Mouse (Mus musculus) midbrain, embryonic 15.5 days (tissue): ENCODE results near the gene Kiss1r. TPM values are rescaled to one million over a fixed set of nuclear protein-coding genes. Genes with fewer than 3 reads are reported as not detected.

Experiments
- ATAC-seq: fragments of 200-750 bp; cut with Nextera tagmentation; replicated peaks from 2 replicates; pipeline ENCODE4 v1.8.0; 2017; ENCODE audit warnings: moderate TSS enrichment
- H3K27ac ChIP-seq: fragments of 300-500 bp; sonication (generic); 2 replicates; pipeline ENCODE4 v1.5.1; 2015; ENCODE audit warnings: mild to moderate bottlenecking, inconsistent platforms
- H3K27me3 ChIP-seq: fragments of 300-500 bp; sonication (generic); replicated peaks from 2 replicates; pipeline ENCODE4 v1.6.1; 2015; ENCODE audit warnings: inconsistent platforms
- H3K36me3 ChIP-seq: fragments of 300-500 bp; sonication (generic); replicated peaks from 2 replicates; pipeline ENCODE4 v1.6.1; 2015; ENCODE audit warnings: inconsistent platforms
- H3K4me1 ChIP-seq: fragments of 300-500 bp; sonication (generic); 2 replicates; pipeline ENCODE4 v1.6.1; 2015; ENCODE audit warnings: inconsistent platforms
- H3K4me2 ChIP-seq: fragments of 300-500 bp; sonication (generic); 2 replicates; pipeline ENCODE4 v1.6.1; 2015; ENCODE audit warnings: inconsistent platforms, mild to moderate bottlenecking, moderate library complexity
- H3K4me3 ChIP-seq: fragments of 300-500 bp; sonication (generic); 2 replicates; pipeline ENCODE4 v1.5.1; 2015; ENCODE audit warnings: mild to moderate bottlenecking, inconsistent platforms
- H3K9ac ChIP-seq: fragments of 300-500 bp; sonication (generic); 2 replicates; pipeline ENCODE4 v1.6.1; 2015; ENCODE audit warnings: mild to moderate bottlenecking, inconsistent platforms
- H3K9me3 ChIP-seq: fragments of 300-500 bp; sonication (generic); 2 replicates; pipeline ENCODE4 v1.6.1; 2016; ENCODE audit warnings: inconsistent platforms
- WGBS: fragments of 180-500 bp; shearing (Covaris S2); methylation state at CpG from one replicate; pipeline ENCODE4 v1.1.7; 2015; ENCODE audit warnings: mixed read lengths; 5-methylcytosine and 5-hydroxymethylcytosine counted together
- polyA plus RNA-seq: library from polyadenylated mRNA; unstranded; fragments of >200 nt; fragmentation: Nextera tagmentation; extraction: Ambion mirVana; gene quantifications from 2 replicates; pipeline ENCODE4 v1.2.1, GENCODE M21; 2015

Kiss1r gene
- 3.1 and 3.3 TPM in 2 replicates for polyA plus RNA-seq

DNA sequence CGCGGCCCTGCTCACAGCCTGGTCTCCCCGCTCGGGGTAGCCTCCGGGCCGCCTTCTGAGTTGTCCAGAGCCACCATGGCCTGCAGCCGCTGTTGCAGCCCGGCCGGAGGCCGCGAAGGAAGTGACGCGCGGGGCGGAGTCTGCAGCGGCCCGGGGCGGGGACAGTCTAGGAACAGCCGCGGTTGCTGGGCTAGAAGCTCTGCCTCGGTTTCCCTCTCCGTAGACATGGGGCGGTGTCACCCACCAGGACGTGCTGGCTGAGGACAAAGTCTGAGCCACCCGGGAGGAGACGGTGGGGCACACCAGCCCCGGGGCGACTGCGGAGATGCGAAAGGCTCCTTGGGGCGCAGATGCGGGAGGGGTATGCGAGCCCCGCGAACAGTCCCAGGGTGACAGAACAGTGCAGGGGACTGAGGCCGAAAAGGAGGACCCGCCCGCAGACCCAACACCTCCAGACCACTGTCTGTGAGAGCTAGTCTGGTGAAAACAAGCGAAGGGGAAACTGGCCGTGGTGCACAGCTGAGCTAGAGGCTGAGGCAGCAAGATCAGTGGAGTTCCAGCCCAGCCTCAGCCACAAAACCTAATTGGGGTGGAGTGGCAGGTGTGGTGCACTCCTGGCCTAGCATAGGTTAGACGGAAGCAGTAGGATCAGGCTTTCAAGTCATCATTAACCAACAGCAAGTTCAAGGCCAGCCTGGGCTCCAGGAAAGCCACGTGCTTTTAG, at the start of gene Kiss1r:
Gene Kiss1r, plus strand, starts transcription at position 164 of the 724 bp plus-strand sequence.
- peak within 1 kb of the TSS; percentile 79 for H3K27ac ChIP-seq
- H3K36me3 ChIP-seq, result no peaks in the 10 kb centered on the region
- H3K9ac ChIP-seq, result peak within 1 kb of the TSS; percentile 99
- peaks cover 45% of the 10 kb centered on the region for H3K27me3 ChIP-seq
- H3K4me3 ChIP-seq, result peak within 1 kb of the TSS; percentile 86
- peaks cover 55% of the 10 kb centered on the region for H3K4me1 ChIP-seq
- ATAC-seq, result peak; percentile 87
- peak within 1 kb of the TSS; percentile 77 for H3K4me2 ChIP-seq
- H3K9me3 ChIP-seq, result no peaks in the 10 kb centered on the region
- WGBS, result 2% methylated on average over 42 of the region's 42 CpGs

DNA sequence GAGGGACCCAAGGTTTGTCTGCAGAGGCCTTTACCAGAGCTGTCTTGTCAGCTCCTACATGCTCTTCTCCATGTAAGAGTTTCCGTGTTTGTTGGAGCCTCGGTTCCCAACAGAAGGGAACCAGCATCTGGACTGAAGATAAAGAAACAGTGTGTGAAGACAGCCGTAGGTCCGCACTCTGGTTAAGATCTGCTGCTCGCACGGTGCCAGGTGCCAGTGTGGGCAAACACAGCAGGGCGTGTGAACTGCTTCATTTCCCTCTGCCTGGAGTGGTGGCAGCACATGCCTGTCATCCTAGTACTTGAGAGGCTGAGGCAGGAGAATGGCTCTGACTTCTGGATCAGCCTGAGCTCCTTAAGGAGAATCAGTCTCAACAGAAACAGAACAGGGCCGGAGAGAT, 44.9 kb upstream of the Kiss1r start:
- Histone ChIP-seq H3K36me3 (no peaks in the 10 kb centered on the region; the same call in 1 of the 2 replicates), H3K4me1 (peaks cover 54% of the 10 kb centered on the region), H3K27me3 (no peaks in the 10 kb centered on the region), H3K9me3 (no peaks in the 10 kb centered on the region), H3K9ac (no peak overlapping the region), H3K27ac (peak overlapping the region; percentile 2; the same call in 1 of the 2 replicates), H3K4me3 (peak overlapping the region; percentile 73), H3K4me2 (peak overlapping the region; percentile 83)
- ATAC-seq, result no peak
- WGBS, result 89% methylated on average over 8 of the region's 8 CpGs

DNA sequence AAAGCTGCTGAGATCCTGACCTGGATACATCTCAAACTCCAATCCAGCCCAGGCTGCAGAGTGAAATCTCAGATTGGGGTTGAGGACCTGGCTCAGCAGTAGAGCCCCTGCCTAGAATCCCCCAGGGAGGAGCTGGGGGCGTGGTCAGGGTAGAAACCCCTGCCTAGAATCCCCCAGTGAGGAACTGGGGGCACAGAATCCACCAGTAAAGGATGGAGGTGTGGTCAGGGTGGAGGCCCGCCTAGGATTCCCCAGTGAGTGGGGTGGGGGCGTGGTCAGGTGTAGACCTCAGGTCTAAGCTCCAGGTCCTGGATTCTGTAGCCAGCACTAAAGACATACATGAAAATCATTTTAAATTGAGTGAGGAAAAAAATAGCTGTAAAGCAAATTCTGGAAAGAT, 43.9 kb upstream of the Kiss1r start:
- H3K27me3 ChIP-seq, result no peaks in the 10 kb centered on the region
- peak overlapping the region; percentile 83 for H3K4me2 ChIP-seq
- H3K27ac ChIP-seq, result peak overlapping the region; percentile 95
- ATAC-seq, result 0 out of 2 replicates have a peak, but pooled peaks have one; percentile 13
- WGBS, result 38% methylated on average over 3 of the region's 3 CpGs
- H3K36me3 ChIP-seq, result no peaks in the 10 kb centered on the region
- H3K4me1 ChIP-seq, result peaks cover 48% of the 10 kb centered on the region
- peak overlapping the region; percentile 73 for H3K4me3 ChIP-seq
- H3K9me3 ChIP-seq, result no peaks in the 10 kb centered on the region
- H3K9ac ChIP-seq, result peak overlapping the region; percentile 82

DNA sequence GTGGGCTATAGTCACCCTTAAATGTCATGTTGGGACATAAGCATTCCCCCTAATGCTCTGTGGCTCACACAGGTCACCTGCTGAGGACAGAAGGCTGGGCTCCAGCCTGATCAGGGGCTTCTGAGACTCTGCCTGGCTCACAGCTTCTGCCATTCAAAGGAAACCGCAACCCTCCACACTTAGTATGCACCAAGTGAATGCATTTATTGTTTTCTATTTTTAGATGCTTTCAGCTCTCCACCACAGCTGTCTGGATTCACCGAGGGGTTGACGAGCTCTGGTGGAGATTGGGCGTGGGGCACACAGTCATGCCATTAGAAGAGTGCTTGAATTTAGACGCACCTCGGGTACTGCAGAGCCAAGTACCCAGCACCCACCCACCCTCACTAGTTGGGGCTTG, 43.5 kb upstream of the Kiss1r start:
- Histone ChIP-seq H3K9me3 (no peaks in the 10 kb centered on the region), H3K4me1 (peaks cover 48% of the 10 kb centered on the region), H3K4me2 (peak overlapping the region; percentile 83), H3K27ac (peak overlapping the region; percentile 95), H3K9ac (peak overlapping the region; percentile 82), H3K4me3 (peak overlapping the region; percentile 73), H3K27me3 (no peaks in the 10 kb centered on the region), H3K36me3 (no peaks in the 10 kb centered on the region)
- 6% methylated on average over 6 of the region's 6 CpGs for WGBS
- ATAC-seq, result peak; percentile 10; the same call in 1 of the 2 replicates

DNA sequence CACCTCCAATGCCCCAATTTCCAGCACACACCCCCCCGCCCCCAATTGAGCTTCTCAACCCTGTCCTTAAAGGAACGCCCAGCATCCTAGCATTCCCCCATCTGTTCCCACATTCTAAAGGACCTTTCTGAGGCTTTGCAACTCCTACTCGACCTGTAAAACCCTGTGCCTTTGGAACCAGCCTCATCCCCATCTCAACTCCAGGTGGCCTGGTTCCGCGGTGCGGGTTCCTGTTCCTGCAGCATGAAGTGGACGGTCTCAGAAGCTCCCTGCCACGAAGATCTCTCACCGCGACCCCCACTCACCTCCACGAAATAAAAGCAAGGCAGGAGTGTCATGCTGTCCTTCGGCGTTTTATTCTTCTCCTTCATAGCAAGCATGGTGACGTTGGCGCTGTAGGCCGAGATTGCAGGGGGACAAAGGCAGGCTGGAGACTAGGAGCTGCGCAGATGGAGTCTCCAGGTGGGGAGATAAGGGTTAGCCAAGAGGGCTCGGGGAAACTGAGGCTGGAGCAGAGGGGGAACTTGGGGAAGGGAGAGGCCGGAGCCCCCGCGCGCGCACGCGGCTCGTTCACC, 43.0 kb upstream of the Kiss1r start:
- Histone ChIP-seq H3K4me3 (peak overlapping the region; percentile 73), H3K27ac (peak overlapping the region; percentile 95), H3K4me1 (peaks cover 45% of the 10 kb centered on the region), H3K9ac (peak overlapping the region; percentile 82), H3K27me3 (no peaks in the 10 kb centered on the region), H3K36me3 (no peaks in the 10 kb centered on the region), H3K4me2 (peak overlapping the region; percentile 83), H3K9me3 (no peaks in the 10 kb centered on the region)
- peak; percentile 46 for ATAC-seq
- WGBS, result 1% methylated on average over 26 of the region's 26 CpGs

DNA sequence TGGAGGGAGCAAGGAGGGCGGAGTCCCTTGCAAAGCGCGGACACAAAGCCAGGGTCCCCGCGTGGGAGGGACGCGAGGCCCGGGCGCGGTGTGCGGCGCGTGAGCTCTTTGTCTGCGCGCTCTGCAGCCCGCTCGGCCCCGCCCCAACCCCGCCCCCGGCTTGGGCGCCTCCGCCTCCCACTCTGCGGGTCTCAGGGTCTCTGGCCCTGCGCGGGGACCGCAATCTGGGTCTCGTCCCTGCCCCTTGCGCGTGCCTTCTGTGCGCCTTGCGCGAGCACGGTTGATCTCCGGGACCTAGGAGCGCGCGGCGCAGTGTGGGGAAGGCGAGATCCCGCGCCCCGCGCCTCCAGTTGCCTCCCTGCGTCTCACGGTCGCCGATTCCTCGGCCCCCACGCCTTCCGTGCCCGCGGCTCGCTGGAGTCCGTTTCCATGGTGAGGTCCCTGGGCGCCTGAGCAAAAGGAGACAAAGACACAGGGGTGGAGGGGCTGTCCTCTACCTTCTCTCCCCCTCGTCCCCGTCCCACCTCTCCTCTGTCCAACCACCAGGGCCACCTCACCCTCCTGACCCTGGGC, 42.4 kb upstream of the Kiss1r start, which contains the start of the genes Prtn3 and Plppr3:
Gene Prtn3, plus strand, starts transcription at position 187 of the 573 bp plus-strand sequence.
Gene Plppr3, minus strand, starts transcription at position 345 of the 573 bp plus-strand sequence.
- Histone ChIP-seq H3K4me3 (peak within 1 kb of the TSS; percentile 73), H3K9me3 (no peaks in the 10 kb centered on the region), H3K4me2 (peak within 1 kb of the TSS; percentile 83), H3K36me3 (no peaks in the 10 kb centered on the region), H3K9ac (peak within 1 kb of the TSS; percentile 82), H3K27me3 (no peaks in the 10 kb centered on the region), H3K4me1 (peaks cover 39% of the 10 kb centered on the region), H3K27ac (peak within 1 kb of the TSS; percentile 95)
- peak; percentile 91 for ATAC-seq
- under 1% methylated on average over 48 of the region's 57 CpGs for WGBS

DNA sequence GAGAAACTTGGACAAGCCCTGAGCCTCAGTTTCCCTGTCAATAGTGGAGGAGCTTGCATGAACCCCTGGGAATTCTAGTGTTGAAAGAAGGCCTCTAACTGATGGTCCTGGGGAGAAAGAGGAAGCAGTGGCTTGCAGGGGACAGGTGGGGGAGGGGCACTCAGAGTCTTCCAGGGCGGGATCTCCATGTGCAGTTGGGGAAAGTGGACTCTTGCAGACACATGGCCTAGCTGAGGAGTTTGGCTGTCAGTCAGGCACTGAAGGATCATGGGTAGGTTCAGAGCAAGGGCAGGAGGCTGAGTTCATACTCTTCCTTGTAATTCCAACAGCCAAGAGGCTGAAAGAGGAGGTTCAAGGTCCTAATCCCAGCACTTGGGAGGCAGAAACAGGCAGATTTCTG, 39.6 kb upstream of the Kiss1r start:
- Histone ChIP-seq H3K27me3 (peaks cover 6% of the 10 kb centered on the region), H3K4me2 (no peak overlapping the region), H3K4me3 (no peak overlapping the region), H3K4me1 (peaks cover 23% of the 10 kb centered on the region), H3K27ac (no peak overlapping the region), H3K9me3 (no peaks in the 10 kb centered on the region), H3K9ac (no peak overlapping the region), H3K36me3 (no peaks in the 10 kb centered on the region)
- ATAC-seq, result no peak
- WGBS, result 94% methylated on average over 1 of the region's 1 CpGs

DNA sequence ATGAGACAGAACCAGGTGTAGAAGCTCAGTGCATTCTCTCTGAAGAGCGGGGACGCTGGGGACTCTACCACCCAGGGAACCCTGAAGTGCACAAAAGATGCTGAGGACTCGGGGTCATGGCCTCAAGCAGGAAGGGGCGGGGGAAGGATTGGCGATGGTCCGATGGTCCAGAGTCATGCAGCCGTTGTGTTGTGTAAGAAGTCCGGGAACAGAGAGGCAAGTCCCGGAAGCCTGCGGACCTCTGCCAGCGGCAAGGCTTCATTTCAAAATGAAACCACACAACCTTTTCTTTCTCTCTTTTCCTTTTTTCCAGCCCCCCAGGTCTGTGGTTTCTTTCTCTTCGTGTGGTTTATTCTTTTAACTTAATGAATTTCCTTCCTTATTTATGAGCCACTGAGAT, 39.0 kb upstream of the Kiss1r start:
- WGBS, result 31% methylated on average over 12 of the region's 12 CpGs
- Histone ChIP-seq H3K9ac (no peak overlapping the region), H3K9me3 (no peaks in the 10 kb centered on the region), H3K4me3 (no peak overlapping the region), H3K36me3 (no peaks in the 10 kb centered on the region), H3K4me1 (peaks cover 22% of the 10 kb centered on the region), H3K27me3 (peaks cover 10% of the 10 kb centered on the region), H3K27ac (no peak overlapping the region), H3K4me2 (no peak overlapping the region)
- ATAC-seq, result no peak

DNA sequence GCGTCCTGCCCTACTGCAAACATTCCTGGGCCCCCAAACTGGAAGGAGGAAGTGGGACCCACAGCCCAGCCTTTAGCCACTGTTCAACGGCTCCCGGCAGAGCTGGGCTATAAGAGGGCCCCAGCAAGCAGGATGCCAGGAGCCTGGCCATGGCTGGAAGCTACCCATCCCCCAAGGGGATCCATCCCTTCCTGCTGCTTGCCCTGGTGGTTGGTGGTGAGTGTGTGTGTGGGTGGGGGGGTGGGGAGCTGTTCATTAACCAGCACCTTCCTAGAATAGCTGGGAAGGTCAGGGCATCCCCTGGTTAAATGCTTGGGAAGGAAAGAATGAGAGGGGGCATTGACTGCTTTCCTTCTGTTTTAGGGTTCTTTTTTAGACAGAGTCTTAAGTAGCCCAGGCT, 37.2 kb upstream of the Kiss1r start:
- Histone ChIP-seq H3K4me3 (no peak overlapping the region), H3K27me3 (peaks cover 17% of the 10 kb centered on the region), H3K4me1 (peaks cover 20% of the 10 kb centered on the region), H3K27ac (no peak overlapping the region), H3K9ac (no peak overlapping the region), H3K36me3 (no peaks in the 10 kb centered on the region), H3K4me2 (no peak overlapping the region), H3K9me3 (no peaks in the 10 kb centered on the region)
- no peak for ATAC-seq
- WGBS, result 60% methylated on average over 3 of the region's 3 CpGs

DNA sequence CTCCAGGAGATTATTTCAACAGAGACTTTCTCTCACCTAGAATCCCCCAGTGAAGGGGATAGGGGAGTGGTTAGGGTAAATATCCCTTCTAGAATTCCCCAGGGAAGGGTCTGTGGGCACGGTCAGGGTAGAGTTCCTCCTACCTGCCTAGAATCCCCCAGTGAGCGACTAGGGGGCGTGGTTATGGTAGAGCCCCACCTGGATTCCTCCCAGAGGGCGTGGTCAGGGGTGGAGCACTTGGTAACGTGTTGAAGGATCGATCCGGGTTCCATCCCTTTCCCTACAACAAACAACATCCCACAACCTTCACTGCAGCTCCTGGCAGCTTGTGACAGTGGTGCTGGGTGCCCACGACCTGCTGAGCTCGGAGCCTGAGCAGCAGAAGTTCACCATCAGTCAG, 36.0 kb upstream of the Kiss1r start:
- H3K4me1 ChIP-seq, result peaks cover 9% of the 10 kb centered on the region
- no peak for ATAC-seq
- no peak overlapping the region for H3K9ac ChIP-seq
- 22% methylated on average over 9 of the region's 9 CpGs for WGBS
- H3K36me3 ChIP-seq, result no peaks in the 10 kb centered on the region
- no peaks in the 10 kb centered on the region for H3K9me3 ChIP-seq
- H3K27ac ChIP-seq, result no peak overlapping the region
- H3K4me2 ChIP-seq, result no peak overlapping the region
- H3K4me3 ChIP-seq, result no peak overlapping the region
- peaks cover 17% of the 10 kb centered on the region for H3K27me3 ChIP-seq

DNA sequence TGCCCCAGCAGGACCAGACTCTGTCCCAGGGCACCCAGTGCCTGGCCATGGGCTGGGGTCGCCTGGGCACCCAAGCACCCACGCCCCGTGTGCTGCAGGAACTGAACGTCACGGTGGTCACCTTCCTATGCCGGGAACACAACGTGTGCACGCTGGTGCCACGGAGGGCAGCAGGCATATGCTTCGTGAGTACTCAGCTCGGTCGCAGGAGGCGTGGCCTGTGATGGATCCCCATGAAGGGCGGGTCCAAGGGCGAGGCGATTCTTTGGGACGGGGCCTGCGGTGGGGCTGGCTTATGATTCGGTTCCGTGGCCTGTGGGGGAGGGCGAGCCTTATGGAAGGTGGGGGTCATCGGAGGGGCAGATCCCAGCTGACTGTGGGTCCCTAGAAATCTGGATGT, 34.8 kb upstream of the Kiss1r start:
- no peak overlapping the region for H3K4me3 ChIP-seq
- H3K9ac ChIP-seq, result no peak overlapping the region
- WGBS, result 8% methylated on average over 21 of the region's 22 CpGs
- peaks cover 9% of the 10 kb centered on the region; the same call in 1 of the 2 replicates for H3K4me1 ChIP-seq
- no peaks in the 10 kb centered on the region for H3K36me3 ChIP-seq
- H3K9me3 ChIP-seq, result no peaks in the 10 kb centered on the region
- ATAC-seq, result no peak
- peak overlapping the region; percentile 24 for H3K4me2 ChIP-seq
- peaks cover 17% of the 10 kb centered on the region for H3K27me3 ChIP-seq
- no peak overlapping the region for H3K27ac ChIP-seq

DNA sequence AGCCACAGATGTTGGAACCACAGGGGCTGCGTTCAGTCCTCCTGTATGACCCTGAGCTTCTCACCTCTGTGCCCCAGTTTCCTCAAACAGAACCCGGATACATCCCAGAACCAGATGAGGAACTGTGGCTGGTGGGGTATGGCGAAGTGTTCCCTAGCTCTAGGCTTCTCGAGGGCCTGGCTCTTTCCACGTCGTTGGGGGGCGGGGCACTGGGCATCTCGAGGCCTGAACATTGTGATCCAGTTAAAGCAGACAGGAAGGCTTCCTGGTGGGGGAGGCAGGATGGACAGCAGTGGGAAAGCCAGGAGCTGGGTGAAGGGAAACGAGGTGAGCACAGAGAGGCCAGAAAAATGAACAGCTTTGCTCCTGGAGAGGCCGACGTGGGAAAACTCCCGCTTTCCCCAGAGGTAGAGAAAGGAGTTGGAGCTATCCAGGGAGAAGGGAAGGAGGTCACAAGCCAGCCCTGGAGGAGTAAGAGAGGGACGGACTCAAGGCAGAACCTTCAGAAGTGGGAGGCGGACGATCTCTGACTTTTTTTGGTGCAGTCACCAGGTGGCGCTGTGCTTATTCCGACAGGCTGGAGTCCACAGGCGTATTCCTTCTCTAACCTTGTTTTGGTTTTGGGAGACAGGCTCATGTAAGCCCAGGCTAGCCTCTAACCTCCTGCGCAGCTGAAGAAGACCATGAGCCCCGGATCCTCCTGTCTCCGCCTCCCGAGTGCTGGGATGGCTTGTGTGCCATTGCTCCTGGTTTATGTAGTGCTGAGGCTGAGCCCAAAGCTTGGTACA, 33.3 kb upstream of the Kiss1r start:
- Histone ChIP-seq H3K4me3 (no peak overlapping the region), H3K27ac (no peak overlapping the region), H3K9me3 (no peaks in the 10 kb centered on the region), H3K4me1 (peaks cover 9% of the 10 kb centered on the region; the same call in 1 of the 2 replicates), H3K9ac (no peak overlapping the region), H3K4me2 (no peak overlapping the region), H3K36me3 (no peaks in the 10 kb centered on the region), H3K27me3 (peaks cover 17% of the 10 kb centered on the region)
- no peak for ATAC-seq
- WGBS, result 14% methylated on average over 22 of the region's 22 CpGs
